Mouse (Mus musculus): Measurements from ENCODE around the gene Cdhr3. TPM values are rescaled to one million over a fixed set of nuclear protein-coding genes. Genes with fewer than 3 reads are reported as not detected.

Cdhr3 gene
- polyA plus RNA-seq, 1 experiment from 2014 or later: 0.17 TPM

DNA sequence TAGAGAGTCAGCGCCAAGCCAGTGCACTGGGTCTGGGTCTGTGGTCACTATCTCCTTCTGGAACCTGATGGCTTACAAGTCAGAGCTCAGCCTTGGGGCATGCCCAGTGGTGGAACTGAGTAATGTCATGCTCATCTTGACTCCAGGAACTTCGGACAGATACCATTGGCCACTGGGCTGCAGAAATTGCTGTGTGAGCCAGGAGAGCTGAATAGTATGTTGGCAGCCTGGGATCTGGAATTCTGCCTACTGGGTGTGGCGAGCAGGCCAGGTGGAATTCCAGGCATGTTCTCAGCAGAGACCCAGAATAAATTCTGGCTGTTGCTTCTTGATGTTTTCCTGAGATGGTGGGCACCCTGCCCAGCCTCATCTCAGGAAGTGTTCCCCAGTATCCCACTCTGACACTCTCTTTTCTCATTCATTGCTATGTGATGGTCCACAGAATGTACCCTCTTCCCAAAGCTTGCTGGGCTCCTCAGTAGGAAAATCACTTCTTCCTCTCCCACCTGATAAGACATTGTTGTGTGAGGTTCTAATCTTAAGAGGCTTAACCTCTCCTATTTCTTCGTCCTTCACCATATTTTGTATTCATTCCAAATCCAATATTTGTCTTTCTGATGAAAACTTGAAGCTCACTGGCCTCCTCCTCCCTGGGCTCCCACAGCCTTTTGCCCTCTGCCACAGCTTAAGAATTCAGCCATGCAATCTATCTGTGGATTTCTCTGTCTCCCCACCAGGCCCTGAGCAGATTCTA lies 97.4 kb downstream of the Cdhr3 start:
- Histone ChIP-seq H3K4me1 (ENCODE audit: control insufficient read depth, insufficient read depth, low read length) (no peaks in the 10 kb centered on the region), H3K9me3 (ENCODE audit: control insufficient read depth, low read length) (no peaks in the 10 kb centered on the region), H3K4me3 (ENCODE audit: low read depth, low read length) (no peak overlapping the region), H3K27ac (ENCODE audit: low read depth, low read length) (no peak overlapping the region), H3K4me2 (ENCODE audit: low read depth) (no peak overlapping the region), H3K9ac (ENCODE audit: low read length) (no peak overlapping the region), H3K36me3 (ENCODE audit: control insufficient read depth, insufficient read depth, low read length) (no peaks in the 10 kb centered on the region), H3K27me3 (ENCODE audit: control insufficient read depth, insufficient read depth, low read length) (no peaks in the 10 kb centered on the region)
- 86% methylated on average over 4 of the region's 4 CpGs for WGBS
- DNase-seq (ENCODE audit: low spot score) (no peak), ATAC-seq (ENCODE audit: insufficient read depth, low FRiP score, low TSS enrichment) (no peak)

DNA sequence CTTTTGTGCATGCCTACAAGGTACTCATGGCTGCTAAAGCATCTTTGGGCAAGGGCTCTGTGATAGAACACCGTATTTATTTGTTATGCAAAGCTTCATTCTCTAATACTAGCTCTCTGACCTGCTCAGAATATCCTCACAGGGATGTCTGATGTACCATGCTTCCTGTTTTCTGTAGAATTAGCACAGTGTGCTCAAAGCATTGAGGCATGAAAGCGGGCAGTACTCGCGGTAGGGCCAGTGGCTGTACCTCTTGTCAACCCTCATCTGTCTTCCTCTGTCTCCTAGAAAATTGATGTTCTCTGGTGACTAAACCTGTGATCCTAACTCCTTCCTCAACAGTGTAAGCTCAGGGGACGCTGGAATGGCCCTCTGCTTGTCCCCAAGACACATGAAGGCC lies 98.6 kb downstream of the Cdhr3 start:
- DNase-seq (ENCODE audit: low spot score) (no peak), ATAC-seq (ENCODE audit: insufficient read depth, low FRiP score, low TSS enrichment) (no peak)
- WGBS: 65% methylated on average over 5 of the region's 5 CpGs
- Histone ChIP-seq H3K4me2 (ENCODE audit: low read depth) (no peak overlapping the region), H3K9ac (ENCODE audit: low read length) (no peak overlapping the region), H3K27me3 (ENCODE audit: control insufficient read depth, insufficient read depth, low read length) (no peaks in the 10 kb centered on the region), H3K4me3 (ENCODE audit: low read depth, low read length) (no peak overlapping the region), H3K27ac (ENCODE audit: low read depth, low read length) (no peak overlapping the region), H3K9me3 (ENCODE audit: control insufficient read depth, low read length) (no peaks in the 10 kb centered on the region), H3K4me1 (ENCODE audit: control insufficient read depth, insufficient read depth, low read length) (no peaks in the 10 kb centered on the region), H3K36me3 (ENCODE audit: control insufficient read depth, insufficient read depth, low read length) (no peaks in the 10 kb centered on the region)

GRCm38 (mm10) chr12:32989731-32990130 lies 102.9 kb downstream of the Cdhr3 start:
- Histone ChIP-seq H3K27me3 (ENCODE audit: control insufficient read depth, insufficient read depth, low read length) (no peaks in the 10 kb centered on the region), H3K9me3 (ENCODE audit: control insufficient read depth, low read length) (no peaks in the 10 kb centered on the region), H3K27ac (ENCODE audit: low read depth, low read length) (no peak overlapping the region), H3K9ac (ENCODE audit: low read length) (no peak overlapping the region), H3K4me2 (ENCODE audit: low read depth) (no peak overlapping the region), H3K4me3 (ENCODE audit: low read depth, low read length) (no peak overlapping the region), H3K36me3 (ENCODE audit: control insufficient read depth, insufficient read depth, low read length) (no peaks in the 10 kb centered on the region), H3K4me1 (ENCODE audit: control insufficient read depth, insufficient read depth, low read length) (no peaks in the 10 kb centered on the region)
- ATAC-seq (ENCODE audit: insufficient read depth, low FRiP score, low TSS enrichment): no peak
- 71% methylated on average over 12 of the region's 12 CpGs for WGBS
- DNase-seq (ENCODE audit: low spot score): no peak

GRCm38 (mm10) chr12:32986284-32986683 lies 106.4 kb downstream of the Cdhr3 start:
- H3K27ac ChIP-seq (ENCODE audit: low read depth, low read length): no peak overlapping the region
- ATAC-seq (ENCODE audit: insufficient read depth, low FRiP score, low TSS enrichment) (no peak), DNase-seq (ENCODE audit: low spot score) (no peak)
- no peak overlapping the region for H3K9ac ChIP-seq (ENCODE audit: low read length)
- 65% methylated on average over 1 of the region's 1 CpGs for WGBS
- H3K4me1 ChIP-seq (ENCODE audit: control insufficient read depth, insufficient read depth, low read length): no peaks in the 10 kb centered on the region
- no peaks in the 10 kb centered on the region for H3K36me3 ChIP-seq (ENCODE audit: control insufficient read depth, insufficient read depth, low read length)
- H3K4me2 ChIP-seq (ENCODE audit: low read depth): no peak overlapping the region
- no peaks in the 10 kb centered on the region for H3K27me3 ChIP-seq (ENCODE audit: control insufficient read depth, insufficient read depth, low read length)
- H3K4me3 ChIP-seq (ENCODE audit: low read depth, low read length): no peak overlapping the region
- H3K9me3 ChIP-seq (ENCODE audit: control insufficient read depth, low read length): no peaks in the 10 kb centered on the region

Small RNAs within 50 kb of the gene (microRNA-seq; reads per million reads assigned to microRNA genes)
- not detected for gene Gm22904

Other genes with a start within 250 kb of the Cdhr3 start
- gene Sypl, start 139.0 kb downstream of the Cdhr3 start, polyA plus RNA-seq (2014; fragmentation: Nextera tagmentation; extraction: Ambion mirVana): 54.0 and 58.6 TPM in 2 replicates
- 21.3 and 22.2 TPM in 2 replicates for gene Atxn7l1, start 54.8 kb upstream of the Cdhr3 start, polyA plus RNA-seq (2014; fragmentation: Nextera tagmentation; extraction: Ambion mirVana)

Measured in neural tube, embryonic 11.5 days (tissue).